Mouse (Mus musculus) G1E-ER4 (cell line): Measurements from ENCODE around the gene Prune2. TPM values are rescaled to one million over a fixed set of nuclear protein-coding genes. Genes with fewer than 3 reads are reported as not detected.

Experiments
- GATA1 ChIP-seq: IDR thresholded peaks from one replicate; pipeline ENCODE4 v1.8.0; 2012; ENCODE audit warnings: low read length, inconsistent platforms
- polyA plus RNA-seq: library from polyadenylated mRNA; stranded (reverse); fragments of >175 nt; gene quantifications from 2 replicates; pipeline ENCODE4 v1.2.3, GENCODE M21; 2012

Prune2 gene
- not detected in 2 replicates for polyA plus RNA-seq

DNA sequence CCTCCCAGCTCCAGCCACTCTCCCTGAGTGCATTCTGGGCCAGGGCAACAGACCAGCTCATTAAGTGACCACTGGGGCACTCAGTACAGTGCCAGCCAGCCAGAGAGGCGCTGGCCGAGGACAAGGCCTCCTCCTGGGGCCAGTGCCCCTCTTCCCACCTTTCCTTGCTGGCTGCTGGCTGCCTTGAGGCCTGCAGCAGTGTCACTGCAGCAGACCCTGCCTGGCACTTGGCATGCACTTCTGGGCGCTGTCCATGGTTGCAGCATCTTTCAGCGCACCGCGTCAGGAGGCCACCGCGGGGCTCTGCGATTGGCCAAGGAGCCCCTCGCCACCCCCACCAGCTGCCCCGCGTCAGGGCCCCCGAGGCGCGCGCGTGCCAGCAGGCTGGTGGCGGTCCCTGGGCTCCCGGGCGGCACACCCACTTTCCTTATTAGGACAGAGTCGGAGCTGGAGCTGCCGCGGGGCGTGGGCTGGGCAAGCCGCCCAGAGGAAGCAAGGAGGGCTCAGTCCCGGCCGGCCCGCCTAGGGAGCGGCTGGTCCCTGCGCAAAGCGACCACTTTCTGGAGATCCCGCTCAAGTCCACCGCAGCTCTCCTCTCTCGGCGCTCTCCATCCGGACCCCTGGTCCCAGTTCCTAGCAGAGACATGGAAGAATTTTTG is at the start of gene Prune2:
Gene Prune2 (plus strand): TSS at position 506 of the 659 bp plus-strand sequence.
- no peak for TF ChIP-seq GATA1

- no peak for TF ChIP-seq GATA1
Measured at GRCm38 (mm10) chr19:16911507-16911906, 44.4 kb upstream of the Prune2 start.

DNA sequence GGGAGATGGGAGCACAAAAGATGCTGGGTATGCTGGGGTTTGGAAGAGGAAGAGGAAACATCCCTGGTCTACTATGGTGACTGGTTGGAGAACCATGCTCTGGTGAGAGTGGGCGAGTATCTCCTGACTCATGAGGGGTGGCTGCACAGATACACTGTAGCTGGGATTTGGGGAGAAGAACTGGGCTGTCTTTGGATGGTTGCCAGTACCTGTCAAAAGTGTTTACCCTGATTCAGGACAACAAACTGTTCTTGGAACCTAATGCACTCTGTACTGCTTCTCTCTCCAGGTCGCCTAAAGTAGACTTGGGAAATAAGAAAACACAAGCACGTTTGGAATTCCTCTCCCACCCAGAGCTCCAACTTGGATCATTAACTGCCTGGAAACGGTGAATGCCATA is 31.4 kb upstream of the Prune2 start:
- no peak for TF ChIP-seq GATA1

DNA sequence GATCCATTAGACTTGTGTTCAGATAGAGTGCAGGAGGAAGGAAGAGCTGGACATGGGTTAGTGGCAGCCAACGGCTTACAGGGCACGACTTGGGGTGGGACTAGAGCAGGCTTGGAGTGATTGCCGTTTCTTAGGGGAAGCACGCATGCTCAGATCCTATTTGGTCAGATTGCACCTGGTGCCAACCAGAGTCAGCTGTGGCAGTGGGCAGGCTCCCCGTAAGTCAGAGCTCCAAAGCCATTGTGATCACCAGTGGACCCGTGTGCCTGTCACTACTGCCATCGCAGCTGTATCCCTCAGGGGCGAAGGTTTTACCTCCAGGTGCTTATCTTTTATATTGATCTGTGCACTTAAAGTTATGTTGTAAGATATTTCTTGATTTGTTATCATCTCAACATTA is 21.3 kb upstream of the Prune2 start:
- no peak for TF ChIP-seq GATA1

GRCm38 (mm10) chr19:16948794-16949313 is 7.1 kb upstream of the Prune2 start:
- no peak for TF ChIP-seq GATA1

DNA sequence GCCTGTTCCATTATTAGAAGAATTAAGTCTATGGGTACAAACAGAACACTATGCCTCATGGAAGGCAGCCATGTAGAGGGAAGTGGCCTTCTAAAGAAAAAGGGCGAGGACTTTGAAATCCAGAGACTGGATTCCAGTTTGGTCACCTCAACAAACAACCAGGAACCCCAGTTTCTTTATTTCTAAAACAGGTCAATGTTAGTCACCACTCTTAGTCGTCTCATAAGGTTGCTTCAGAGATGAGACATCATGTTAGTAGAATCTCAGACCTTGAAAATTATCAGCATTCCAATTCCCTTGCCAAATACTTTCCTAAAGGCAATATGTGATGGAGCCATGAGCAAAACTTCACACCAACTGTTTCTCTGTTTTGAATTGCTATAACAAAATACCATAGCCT is 6.6 kb upstream of the Prune2 start:
- no peak for TF ChIP-seq GATA1

GRCm38 (mm10) chr19:16950051-16950450 is 5.9 kb upstream of the Prune2 start:
- TF ChIP-seq GATA1 = no peak

GRCm38 (mm10) chr19:16950664-16951363 is 5.1 kb upstream of the Prune2 start:
- TF ChIP-seq GATA1 = no peak

DNA sequence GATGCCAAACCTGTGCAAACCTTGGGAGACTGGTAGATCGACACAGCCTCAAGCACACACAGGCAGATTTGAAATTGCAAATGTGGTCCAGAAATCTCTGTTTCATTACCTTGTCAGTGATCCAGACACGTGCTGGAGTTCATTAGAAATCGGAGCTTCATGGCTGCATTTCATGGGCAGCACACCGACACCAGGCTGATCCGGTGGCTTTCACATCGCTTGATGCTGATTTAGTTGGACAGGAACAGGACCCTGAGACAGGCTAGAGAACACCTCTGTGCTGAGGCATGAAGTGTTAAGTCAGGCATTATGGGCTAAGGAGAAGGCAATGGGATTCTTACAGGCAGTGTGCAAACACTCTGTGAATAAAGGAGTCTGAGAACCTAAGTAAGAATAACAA is 1.2 kb upstream of the Prune2 start:
- no peak for TF ChIP-seq GATA1

DNA sequence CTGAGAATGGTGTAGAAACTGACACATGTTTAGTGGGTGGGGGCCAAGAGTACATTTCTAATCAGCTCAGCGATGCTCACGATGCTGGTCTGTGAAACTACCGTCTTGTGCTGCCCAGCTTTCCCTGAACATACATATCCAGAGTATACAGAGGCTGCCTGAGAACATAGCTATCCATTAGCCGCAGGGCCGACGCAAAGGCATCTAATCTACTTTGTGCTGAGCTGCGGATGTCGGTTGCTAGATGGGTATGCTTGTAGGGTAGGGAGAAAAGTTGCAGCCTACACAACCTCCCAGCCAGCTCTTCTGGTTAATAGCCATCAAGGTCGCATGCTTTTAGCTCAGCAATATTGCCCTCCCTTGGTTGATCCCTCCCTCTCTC is 696 bp upstream of the Prune2 start:
- TF ChIP-seq GATA1 = no peak

- no peak for TF ChIP-seq GATA1
Measured at GRCm38 (mm10) chr19:16956319-16956718, 401 bp downstream of the Prune2 start.

DNA sequence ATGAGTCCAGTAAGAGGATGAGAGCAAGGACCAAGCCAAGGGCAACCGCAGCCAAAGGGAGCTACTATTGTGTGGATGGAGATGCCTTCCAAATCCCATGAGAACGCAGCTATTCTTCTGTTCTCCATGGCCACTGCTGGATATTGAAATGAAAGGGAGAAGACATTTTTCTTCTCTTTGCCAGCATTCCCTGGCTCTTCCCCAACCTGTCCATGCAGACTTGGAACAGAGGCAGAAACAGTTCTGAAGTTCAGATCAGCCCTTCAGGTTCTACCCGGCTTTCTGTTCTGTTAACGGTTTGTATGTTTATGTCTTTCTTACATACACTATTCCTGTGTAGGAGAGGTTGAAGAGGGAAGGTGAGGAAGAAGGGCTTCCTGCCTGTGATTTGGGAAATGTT is 3.1 kb downstream of the Prune2 start:
- TF ChIP-seq GATA1 = no peak

DNA sequence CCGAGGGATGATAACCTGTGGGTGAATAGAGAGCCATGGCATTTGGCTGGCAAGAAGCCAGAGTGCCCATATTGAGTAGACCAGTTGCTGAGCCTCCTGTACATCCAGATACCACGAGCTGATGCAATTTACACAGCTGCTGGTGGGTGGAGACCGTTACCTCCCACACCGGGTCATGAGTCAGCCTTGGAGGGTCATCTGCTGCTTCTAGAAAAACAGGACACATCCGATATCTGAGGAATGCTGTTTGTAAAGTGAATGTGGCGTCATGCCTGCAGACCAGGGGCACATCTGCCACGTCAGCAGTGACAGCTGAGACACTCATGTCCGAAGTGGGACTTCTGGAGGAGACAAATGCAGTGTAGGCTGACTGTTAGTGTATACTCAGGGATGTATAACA is 3.6 kb downstream of the Prune2 start:
- no peak for TF ChIP-seq GATA1

- TF ChIP-seq GATA1 = no peak
Measured at GRCm38 (mm10) chr19:16961036-16961435, 5.1 kb downstream of the Prune2 start.

DNA sequence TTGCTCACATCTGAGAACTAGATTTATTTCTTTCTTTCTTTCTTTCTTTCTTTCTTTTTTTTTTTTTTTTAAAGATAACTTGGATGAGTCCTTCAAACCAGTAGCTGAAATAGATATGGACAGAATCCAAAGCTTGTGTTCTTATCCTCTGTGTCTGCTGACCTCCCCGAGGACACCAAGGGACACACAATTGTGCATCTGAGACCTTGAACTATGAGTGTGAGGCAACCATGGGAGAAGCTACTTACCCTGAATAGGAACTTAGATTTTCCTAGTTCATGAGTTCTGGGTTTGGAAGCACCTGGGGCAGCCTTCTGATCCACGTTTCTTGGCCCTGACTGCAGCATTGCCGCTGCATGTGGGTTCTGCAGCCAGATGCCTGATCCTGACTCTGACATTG is 7.3 kb downstream of the Prune2 start:
- no peak for TF ChIP-seq GATA1

DNA sequence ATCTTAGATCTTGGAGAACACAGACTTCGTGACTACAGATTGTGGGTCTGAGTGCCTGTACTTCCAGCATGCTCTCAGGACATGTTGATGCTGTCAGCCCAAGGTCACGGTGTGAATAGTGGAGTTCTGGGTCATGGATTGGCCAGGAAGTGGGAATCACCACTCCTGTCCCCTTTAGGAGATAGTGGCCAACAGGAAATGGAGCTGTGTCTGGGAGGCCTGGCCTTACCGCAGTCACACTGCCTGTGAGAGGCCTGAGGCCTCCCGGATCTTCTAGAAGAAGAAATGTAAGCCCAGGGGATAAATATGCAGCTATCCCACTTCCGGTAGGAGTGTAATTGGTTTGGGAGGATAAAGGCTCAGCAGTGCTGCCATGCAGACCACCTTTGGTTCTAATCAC is 12.8 kb downstream of the Prune2 start:
- no peak for TF ChIP-seq GATA1

DNA sequence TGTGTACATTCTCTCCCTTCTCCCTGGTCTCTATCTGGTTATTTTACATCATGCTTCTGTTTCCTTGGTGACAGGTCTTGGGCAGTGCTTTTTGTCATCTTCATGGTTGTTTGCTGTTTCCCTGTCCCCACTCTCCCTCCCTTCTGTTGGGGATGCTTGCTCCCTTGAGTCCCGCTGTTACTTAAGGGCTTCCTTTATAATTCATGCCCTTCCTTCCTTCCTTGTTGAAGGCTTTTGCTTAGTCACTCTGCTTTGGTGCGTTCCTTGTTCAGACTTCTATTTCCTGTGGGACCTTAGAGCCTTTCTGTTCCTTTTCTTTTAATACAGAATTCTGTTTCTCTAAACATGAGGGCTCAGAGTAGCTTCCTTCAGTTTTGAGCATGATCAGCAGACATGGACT is 14.7 kb downstream of the Prune2 start:
- no peak for TF ChIP-seq GATA1
